8 mouse cellular contexts compared by ENCODE assay signal in genomic region chr13:55444937-55445315, GRCm38 (mm10). TPM values are rescaled to one million over a fixed set of nuclear protein-coding genes. Genes with fewer than 3 reads are reported as not detected.
DNase-seq lines count a peak whose midpoint lies in the region; ATAC-seq lines count a peak whose summit lies in the region.

Gene Grk6 (plus strand): TSS chr13:55445072.

- peak; percentile 100 for DNase-seq in adrenal gland, adult (ENCODE audit: inconsistent age in 2 of 2, low spot score in 1 of 2)
- peak; percentile 100 for DNase-seq in embryo, embryonic 10.5 days (ENCODE audit: low spot score)
- DNase-seq in gastrocnemius, postnatal 14 days = peak; percentile 100
- peak; percentile 100 for DNase-seq in left cerebral cortex, postnatal 10 days (ENCODE audit: extremely low spot score in 1 of 2, low spot score in 2 of 2)
- DNase-seq in right cerebral cortex, postnatal 25 days = peak; percentile 99
- peak; percentile 99 to 100 for DNase-seq in urinary bladder, postnatal 4 days (ENCODE audit: low spot score in 2 of 2)

- intact Hi-C loops in gastrocnemius, postnatal 14 days (cut with DNase I; ENCODE audit: low total_unique reads) = no loop called here
- intact Hi-C loops in left cerebral cortex, postnatal 10 days (cut with DNase I) = no loop called here

- ATAC-seq in inflammation-experienced regulatory T-cells, adult 6 months = peak; percentile 80
- peak; percentile 85 for ATAC-seq in megakaryocyte-erythroid progenitor cell, adult 5-6 weeks (replicated peaks; ENCODE audit: low FRiP score, low TSS enrichment, poor library complexity, severe bottlenecking)

RNA-seq across cellular contexts. Expression of gene Grk6, which starts in this region (rescaled TPM):
- total RNA-seq in gastrocnemius, postnatal 14 days (2021) = 10 to 100 TPM; 12.1 to 12.6 TPM
- 10 to 100 TPM; 35.3 to 50.0 (median 40.5) TPM for polyA plus RNA-seq in inflammation-experienced regulatory T-cells, adult 6 months (2017; shearing (Covaris generic))
- total RNA-seq in left cerebral cortex, postnatal 10 days (2021) = 10 to 100 TPM; 70.6 to 73.0 TPM
- 61.4 and 80.6 TPM in 2 replicates for total RNA-seq in megakaryocyte-erythroid progenitor cell, adult 5-6 weeks (2014; fragmentation: Nextera tagmentation)
- total RNA-seq in megakaryocyte-erythroid progenitor cell, adult 5-6 weeks (2017) = 67.7 and 82.4 TPM in 2 replicates

Comparison
In these comparisons a context has a peak if more than half of its experiments do, and no peak if none do; other contexts are left out.
1. Peak in every context shown above with its lines: DNase-seq and ATAC-seq.
2. RNA of gene Grk6 (total RNA-seq): 61.4 to 82.4 TPM in megakaryocyte-erythroid progenitor cell, adult 5-6 weeks and 70.6 to 73.0 TPM in left cerebral cortex, postnatal 10 days; 12.1 to 12.6 TPM in gastrocnemius, postnatal 14 days; every median in the first group is over 4 times any median in the second.